Mouse (Mus musculus) cerebral cortex, adult 2 months (tissue): ENCODE results near the gene Abhd4.

Experiments used
- WGBS: fragments of 180-500 bp; shearing (Covaris S2); methylation state at CpG from one replicate; pipeline ENCODE4 v1.1.7; 2018; 5-methylcytosine and 5-hydroxymethylcytosine counted together

Abhd4 gene

DNA sequence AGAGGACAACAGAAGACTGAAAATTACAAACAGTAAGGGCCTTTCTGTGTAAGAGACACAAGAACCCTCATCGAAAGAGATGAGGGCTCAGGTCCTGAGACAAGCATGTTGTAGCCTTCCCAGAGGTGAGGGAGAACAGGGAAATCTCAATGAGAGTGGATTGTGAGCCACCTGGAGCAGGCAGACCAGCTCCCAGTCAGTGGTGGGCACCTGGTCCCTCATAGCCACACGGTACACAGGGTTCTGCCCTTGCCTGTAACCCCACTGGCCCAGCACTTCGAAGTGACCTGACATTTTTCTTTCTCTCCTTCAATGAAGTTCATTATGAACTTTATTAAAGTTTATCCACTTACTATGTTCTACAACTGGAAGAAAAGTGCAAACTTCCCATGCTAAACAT lies 18.7 kb downstream of the Abhd4 start:
- WGBS = 92% methylated on average over 3 of the region's 3 CpGs

GRCm38 (mm10) chr14:54276446-54276845 lies 22.5 kb downstream of the Abhd4 start:
- 98% methylated on average over 2 of the region's 2 CpGs for WGBS

DNA sequence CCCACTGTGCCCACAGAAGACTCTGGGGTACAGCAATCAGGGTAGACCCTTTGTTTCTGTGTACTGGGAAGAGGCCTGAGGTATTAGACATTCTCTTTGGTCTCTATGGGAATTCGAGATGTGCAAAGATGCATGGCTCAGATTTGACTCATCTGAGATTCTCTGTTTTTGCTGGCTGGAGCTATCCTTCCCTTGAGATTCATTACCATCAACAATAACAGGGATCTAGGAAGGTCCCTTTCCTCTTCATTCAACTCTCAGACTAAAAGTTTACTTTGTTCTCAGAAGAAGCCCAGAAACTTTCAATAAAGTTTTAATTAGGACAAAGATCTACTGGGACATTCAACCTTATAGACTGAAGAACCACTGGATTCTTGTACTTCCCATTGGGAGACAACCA lies 30.9 kb downstream of the Abhd4 start, which contains the start of gene Olfr49:
Olfr49 (minus strand) TSS at position 101 of the 400 bp plus-strand sequence.
- WGBS = 88% methylated on average over 1 of the region's 1 CpGs

- 81% methylated on average over 5 of the region's 5 CpGs for WGBS
Measured at GRCm38 (mm10) chr14:54300136-54300535, 46.1 kb downstream of the Abhd4 start.

DNA sequence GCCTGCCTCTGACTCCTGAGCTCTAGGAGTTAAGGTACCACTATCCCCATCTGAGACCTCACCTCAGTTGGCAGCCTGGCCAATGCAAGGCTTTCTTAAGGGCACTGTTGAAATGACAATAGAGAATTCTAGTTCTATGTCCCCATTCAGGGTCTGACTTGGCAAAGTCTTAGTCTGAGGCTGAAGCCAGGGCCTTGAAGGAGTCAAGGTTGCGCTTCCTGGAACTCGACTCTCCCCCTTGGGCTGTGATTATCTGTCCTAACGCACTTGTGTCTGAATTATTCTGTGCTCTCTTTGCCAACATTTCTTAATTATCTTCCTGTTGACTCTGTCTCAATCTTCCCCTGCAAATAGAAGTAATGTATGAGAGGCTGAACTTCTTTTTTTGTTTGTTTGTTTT lies 46.7 kb downstream of the Abhd4 start:
- WGBS = 90% methylated on average over 3 of the region's 3 CpGs

- WGBS = 49% methylated on average over 3 of the region's 3 CpGs
Measured at GRCm38 (mm10) chr14:54311763-54312162, 57.8 kb downstream of the Abhd4 start.
